Mouse (Mus musculus): ENCODE results near the gene Anxa1. TPM values are rescaled to one million over a fixed set of nuclear protein-coding genes. Genes with fewer than 3 reads are reported as not detected.

Gene Anxa1
- 38.8 TPM for polyA plus RNA-seq (2014; fragmentation: Illumina TruSeq; extraction: RNeasy Lipid Tissue Mini Kit (QIAGEN cat#74804); ENCODE audit: low read depth, low replicate concordance)

DNA sequence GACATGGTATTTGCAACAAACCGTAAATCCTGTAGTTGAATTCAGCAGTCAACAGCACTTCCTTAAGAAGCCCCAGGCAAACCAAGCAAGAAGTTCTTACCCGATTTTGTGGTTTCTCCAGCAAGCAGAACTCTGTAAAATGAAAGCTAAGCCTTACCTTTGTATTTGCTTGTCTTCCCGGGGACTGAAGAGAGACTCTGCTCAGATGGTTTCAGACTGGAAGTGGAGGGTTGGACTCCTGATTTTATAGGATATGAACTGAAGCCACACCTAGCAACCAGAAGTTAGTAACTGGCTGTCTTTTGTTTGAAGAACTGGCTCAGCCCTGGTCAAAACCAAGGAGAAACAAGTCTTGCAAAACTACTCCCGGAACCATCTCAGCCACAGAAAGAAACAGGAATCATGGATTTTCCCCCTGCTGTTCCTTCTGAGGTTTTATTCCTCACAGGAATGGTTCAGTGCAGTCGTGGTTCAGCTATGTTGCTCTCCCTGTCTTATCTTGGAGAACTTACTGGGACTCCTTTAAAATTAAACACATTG lies at the start of gene Anxa1:
Anxa1 (minus strand) TSS at position 490 of the 540 bp plus-strand sequence.

Other genes with a start within 250 kb of the Anxa1 start
- 33.1 TPM for gene Aldh1a1, start 101.8 kb upstream of the Anxa1 start, polyA plus RNA-seq (2014; fragmentation: Illumina TruSeq; extraction: RNeasy Lipid Tissue Mini Kit (QIAGEN cat#74804); ENCODE audit: low read depth, low replicate concordance)